10 mouse cellular contexts compared by ENCODE assay signal in the genomic region with DNA sequence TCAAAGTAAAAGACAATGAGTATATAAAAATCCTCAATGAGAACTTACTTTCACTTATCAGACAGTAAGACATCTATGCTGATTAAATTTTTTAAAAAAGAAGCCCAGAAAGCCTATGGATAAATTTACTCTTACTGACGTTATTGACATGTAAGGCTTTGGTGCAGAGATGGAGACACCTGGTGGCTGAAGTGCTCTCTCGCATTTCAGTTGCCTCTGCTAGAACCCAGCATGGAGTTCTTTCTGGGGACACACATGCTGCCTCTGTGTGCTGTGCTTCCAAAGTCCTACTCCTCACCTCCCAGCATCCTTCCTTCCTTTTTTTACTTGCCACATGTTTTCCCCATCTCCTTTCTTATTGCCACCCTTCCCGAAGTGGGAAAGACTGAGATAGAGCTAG. TPM values are rescaled to one million over a fixed set of nuclear protein-coding genes. Genes with fewer than 3 reads are reported as not detected.
A peak's percentile ranks its signal among the peaks of the same experiment; 100 is the strongest.
DNase-seq lines count a peak whose midpoint lies in the region; ATAC-seq and TF ChIP-seq lines count a peak whose summit lies in the region.
"Had no signal": no experiment of that assay in that cellular context is flagged by ENCODE, and none has a peak within 500 bp of the region (broad histone marks: within the 10 kb centered on the region; RNA-seq: fewer than 3 reads in every experiment).

No protein-coding gene starts in this region.

- DNase-seq in lung, adult 2 months, result no peak
- no peak for DNase-seq in lung, postnatal 4 days
- peak; percentile 47 for DNase-seq in adrenal gland, postnatal 14 days
- peak; percentile 8 for DNase-seq in embryo, embryonic 11.5 days (ENCODE audit: low read depth, low spot score)
- peak; percentile 84 for DNase-seq in hindbrain, postnatal 0 days (ENCODE audit: low spot score)
- DNase-seq in limb, embryonic 14.5 days (ENCODE audit: low spot score), result peak; percentile 24
- peak; percentile 70 for DNase-seq in retina, embryonic 14.5 days (ENCODE audit: low spot score)
- no peak for DNase-seq in spleen, postnatal 14 days (ENCODE audit: low spot score in 2 of 2)

- no peaks in the 10 kb centered on the region for H3K36me3 ChIP-seq in hindbrain, postnatal 0 days (ENCODE audit: insufficient read depth, low read length)
- H3K36me3 ChIP-seq in limb, embryonic 14.5 days (ENCODE audit: control insufficient read depth, insufficient read depth, low read length), result no peaks in the 10 kb centered on the region

- H3K4me1 ChIP-seq in lung, adult 2 months (ENCODE audit: control insufficient read depth, insufficient read depth, low read length), result no peaks in the 10 kb centered on the region
- no peaks in the 10 kb centered on the region for H3K4me1 ChIP-seq in hindbrain, postnatal 0 days (ENCODE audit: insufficient read depth, low read length)
- H3K4me1 ChIP-seq in limb, embryonic 14.5 days (ENCODE audit: control insufficient read depth, insufficient read depth, low read length), result no peaks in the 10 kb centered on the region

- H3K27ac ChIP-seq in hindbrain, postnatal 0 days, result no peak overlapping the region
- H3K27ac ChIP-seq in limb, embryonic 14.5 days (replicated peaks; ENCODE audit: low read depth, low read length), result no peak overlapping the region

- ATAC-seq in hindbrain, postnatal 0 days, result peak; percentile 61; the same call in 1 of the 2 replicates
- ATAC-seq in limb, embryonic 14.5 days (ENCODE audit: low FRiP score, low read depth), result no peak

- TF ChIP-seq CTCF in lung, adult 2 months (IDR thresholded peaks at IDR 0.05; ENCODE audit: insufficient read depth, low read length), result peak; percentile 25; the same call in 1 of the 2 replicates
- TF ChIP-seq CTCF in hindbrain, postnatal 0 days (IDR thresholded peaks at IDR 0.05; ENCODE audit: low read depth), result peak; percentile 85

- no peak for TF ChIP-seq POLR2A in lung, adult 2 months (IDR thresholded peaks at IDR 0.05; ENCODE audit: borderline replicate concordance, extremely low read depth, low read depth, low read length)
- TF ChIP-seq POLR2A in limb, embryonic 14.5 days (IDR thresholded peaks at IDR 0.05; ENCODE audit: borderline replicate concordance, extremely low read depth, insufficient read depth, insufficient read length), result no peak

- H3K9ac ChIP-seq in hindbrain, postnatal 0 days (replicated peaks; ENCODE audit: low read length), result no peak overlapping the region
- no peak overlapping the region for H3K9ac ChIP-seq in limb, embryonic 14.5 days (ENCODE audit: low read depth, low read length, severe bottlenecking)

- no peaks in the 10 kb centered on the region for H3K27me3 ChIP-seq in hindbrain, postnatal 0 days (ENCODE audit: insufficient read depth, low read length)
- no peaks in the 10 kb centered on the region for H3K27me3 ChIP-seq in limb, embryonic 14.5 days (ENCODE audit: control insufficient read depth, insufficient read depth, low read length)

- 39% methylated on average over 3 of the region's 3 CpGs for WGBS in lung, adult 2 months
- 29% methylated on average over 3 of the region's 3 CpGs for WGBS in hindbrain, postnatal 0 days
- 30% methylated on average over 3 of the region's 3 CpGs for WGBS in limb, embryonic 14.5 days

- no peaks in the 10 kb centered on the region for H3K9me3 ChIP-seq in hindbrain, postnatal 0 days (ENCODE audit: low read length)
- no peaks in the 10 kb centered on the region for H3K9me3 ChIP-seq in limb, embryonic 14.5 days (ENCODE audit: control insufficient read depth, low read length)

- no peak overlapping the region for H3K4me2 ChIP-seq in hindbrain, postnatal 0 days (ENCODE audit: low read depth, low read length)
- H3K4me2 ChIP-seq in limb, embryonic 14.5 days (replicated peaks; ENCODE audit: low read depth, low read length, severe bottlenecking), result no peak overlapping the region

- H3K4me3 ChIP-seq in lung, adult 2 months (replicated peaks; ENCODE audit: extremely low read depth, low read depth, low read length), result no peak overlapping the region
- no peak overlapping the region for H3K4me3 ChIP-seq in hindbrain, postnatal 0 days (ENCODE audit: low read length)
- no peak overlapping the region for H3K4me3 ChIP-seq in limb, embryonic 14.5 days (replicated peaks; ENCODE audit: low read length)
- H3K4me3 ChIP-seq: myocyte had no signal

RNA-seq across cellular contexts. Expression of a gene that starts 58.4 kb away (rescaled TPM):
- polyA plus RNA-seq in lung, adult 2 months (2012; rRNA removed), result 0.34 and 0.75 TPM in 2 replicates
- total RNA-seq in adrenal gland, postnatal 14 days (2021), result 0.26 and 0.41 TPM in 2 replicates
- total RNA-seq in hindbrain, postnatal 0 days (2014; rRNA removed), result 0.83 and 1.4 TPM in 2 replicates
- 2.3 and 2.5 TPM in 2 replicates for polyA plus RNA-seq in hindbrain, postnatal 0 days (2015; fragmentation: Nextera tagmentation; extraction: Ambion mirVana)
- polyA plus RNA-seq in limb, embryonic 14.5 days (2012; rRNA removed), result 0.04 TPM in 1 of 2 replicates, not detected in the other
- not detected in 2 replicates for polyA plus RNA-seq in limb, embryonic 14.5 days (2014; fragmentation: Nextera tagmentation; extraction: Ambion mirVana)
- total RNA-seq: gastrocnemius, postnatal 4 days had no signal

Comparison
In these comparisons a context has a peak if more than half of its experiments do, and no peak if none do; other contexts are left out.
1. DNase-seq: peak in adrenal gland, postnatal 14 days (single experiment), embryo, embryonic 11.5 days (single experiment), hindbrain, postnatal 0 days (single experiment), limb, embryonic 14.5 days (single experiment) and retina, embryonic 14.5 days (single experiment); none in lung, adult 2 months (single experiment), lung, postnatal 4 days (0 of 2) and spleen, postnatal 14 days (0 of 2).